Mouse (Mus musculus) spleen, adult 2 months (tissue): ENCODE results near the gene Plppr1. TPM values are rescaled to one million over a fixed set of nuclear protein-coding genes. Genes with fewer than 3 reads are reported as not detected.

Source experiments
- DNase-seq, 2 experiments: peaks; one replicate each; pipeline versions ENCODE4 v3.0.0 to v3.0.0-alpha.2; 2012 to 2021; ENCODE audit warnings: low spot score in 2 of 2, low read depth in 1 of 2
- H3K27ac ChIP-seq: fragments of 200-500 bp; 2 replicates; pipeline ENCODE4 v1.5.1; 2012; ENCODE audit warnings: low read length, inconsistent platforms; ENCODE audit not compliant: insufficient read depth
- H3K27me3 ChIP-seq: fragments of 200-500 bp; 2 replicates; pipeline ENCODE4 v1.6.1; 2012; ENCODE audit warnings: mild to moderate bottlenecking, moderate library complexity, low read length, inconsistent platforms; ENCODE audit not compliant: control insufficient read depth, insufficient read depth
- H3K36me3 ChIP-seq: fragments of 200-500 bp; 2 replicates; pipeline ENCODE4 v1.6.1; 2012; ENCODE audit warnings: mild to moderate bottlenecking, low read length, inconsistent platforms; ENCODE audit not compliant: control insufficient read depth, insufficient read depth
- H3K4me1 ChIP-seq: fragments of 200-500 bp; 2 replicates; pipeline ENCODE4 v1.6.1; 2011; ENCODE audit warnings: inconsistent platforms; ENCODE audit not compliant: control insufficient read depth, insufficient read depth, insufficient read length
- H3K4me3 ChIP-seq: fragments of 200-500 bp; 2 replicates; pipeline ENCODE4 v1.5.1; 2011; ENCODE audit warnings: mild to moderate bottlenecking, inconsistent platforms; ENCODE audit not compliant: insufficient read depth, insufficient read length; ENCODE audit errors: extremely low read depth
- CTCF ChIP-seq: fragments of 200-500 bp; IDR thresholded peaks from 2 replicates; pipeline ENCODE4 v1.5.1; 2011; ENCODE audit warnings: mild to moderate bottlenecking, inconsistent platforms; ENCODE audit not compliant: insufficient read depth, insufficient read length, insufficient replicate concordance; ENCODE audit errors: extremely low read depth
- POLR2A ChIP-seq: fragments of 200-500 bp; IDR thresholded peaks from 2 replicates; pipeline ENCODE4 v1.6.1; 2011; ENCODE audit warnings: low read depth, low read length, inconsistent platforms
- WGBS: fragments of 180-500 bp; shearing (Covaris S2); methylation state at CpG from one replicate; pipeline ENCODE4 v1.1.7; 2018; 5-methylcytosine and 5-hydroxymethylcytosine counted together
- polyA plus RNA-seq: library from polyadenylated mRNA; depleted of rRNA; stranded (reverse); fragments of >200 nt; gene quantifications from 2 replicates; pipeline ENCODE4 v1.2.3, GENCODE M21; 2012

The Plppr1 gene
- polyA plus RNA-seq, 1 experiment: 0.16 TPM

DNA sequence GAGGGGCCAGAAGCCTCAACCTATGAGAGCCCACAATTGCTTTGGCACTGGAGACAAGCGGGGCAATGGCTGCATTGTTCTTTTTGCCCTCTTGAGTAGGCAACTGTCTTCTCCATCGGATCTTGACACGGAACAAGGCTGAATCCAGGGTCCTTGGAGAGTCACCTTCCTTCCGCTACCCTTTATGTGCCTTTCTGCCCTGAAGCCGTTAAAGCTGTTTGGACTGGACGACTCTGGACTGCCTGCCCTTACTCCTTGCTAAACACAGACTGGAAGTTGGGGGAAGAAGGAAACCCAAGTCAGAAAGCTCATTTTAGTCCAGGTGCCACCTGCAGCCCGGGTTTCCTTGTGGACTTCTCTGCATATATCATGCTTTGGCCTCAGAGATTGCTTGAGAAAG, 516 bp upstream of the Plppr1 start:
- no peak for DNase-seq
- WGBS: 25% methylated on average over 7 of the region's 7 CpGs
- TF ChIP-seq POLR2A (no peak), CTCF (no peak)
- Histone ChIP-seq H3K27ac (no peak overlapping the region), H3K27me3 (no peaks in the 10 kb centered on the region; the same call in 1 of the 2 replicates), H3K4me1 (no peaks in the 10 kb centered on the region), H3K36me3 (no peaks in the 10 kb centered on the region), H3K4me3 (no peak overlapping the region)

DNA sequence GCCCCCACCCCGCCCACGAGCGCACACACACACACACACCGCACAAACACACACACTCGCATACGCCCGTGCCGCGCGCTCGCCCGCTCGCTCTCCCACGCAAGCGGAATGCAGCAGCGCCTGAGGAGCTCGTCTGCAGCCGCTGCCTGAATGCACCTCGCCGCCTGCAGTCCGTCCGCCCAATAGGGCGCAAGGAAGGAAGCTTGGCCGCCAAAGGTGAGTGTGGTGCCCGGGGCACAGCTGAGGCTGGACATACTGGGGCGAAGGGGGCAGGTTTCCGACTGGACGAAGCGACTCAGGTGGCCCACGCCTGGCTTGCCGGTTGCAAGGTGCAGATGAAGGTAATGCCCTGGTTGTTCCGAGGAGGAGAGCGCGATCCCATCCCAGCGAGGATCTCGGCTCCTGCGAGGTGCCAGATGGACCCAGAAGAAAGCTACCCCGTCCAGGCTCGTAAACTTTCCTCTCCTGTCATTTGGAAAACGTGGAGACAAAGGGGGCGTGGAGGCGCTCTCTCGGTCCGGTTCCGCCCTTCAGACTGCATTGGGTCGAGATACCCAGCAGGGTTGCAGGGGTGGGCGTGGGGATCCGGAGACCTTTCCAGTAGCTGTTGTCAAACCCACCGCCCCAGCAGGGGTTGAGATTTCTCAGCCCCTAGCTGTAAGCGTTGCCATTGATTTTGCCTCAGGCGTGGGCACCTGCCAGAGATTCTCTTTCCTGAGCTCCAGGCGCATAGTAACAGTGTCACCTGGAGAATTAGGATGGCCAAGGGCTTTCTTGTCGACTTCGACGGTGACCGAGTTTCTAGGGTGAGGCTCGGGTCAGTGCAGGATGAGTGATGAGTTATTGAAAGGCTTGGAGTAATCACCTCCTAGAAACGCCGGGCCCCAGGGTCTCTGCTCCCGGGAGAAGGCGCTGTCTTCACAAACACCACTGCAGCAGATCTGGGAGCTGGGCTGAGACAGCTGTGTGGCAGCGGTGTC, 619 bp downstream of the Plppr1 start:
- Histone ChIP-seq H3K4me3 (peak overlapping the region; percentile 1; the same call in 1 of the 2 replicates), H3K27me3 (no peaks in the 10 kb centered on the region; the same call in 1 of the 2 replicates), H3K27ac (no peak overlapping the region), H3K36me3 (no peaks in the 10 kb centered on the region), H3K4me1 (no peaks in the 10 kb centered on the region)
- TF ChIP-seq CTCF (no peak), POLR2A (no peak)
- DNase-seq: no peak
- WGBS: 5% methylated on average over 61 of the region's 62 CpGs

DNA sequence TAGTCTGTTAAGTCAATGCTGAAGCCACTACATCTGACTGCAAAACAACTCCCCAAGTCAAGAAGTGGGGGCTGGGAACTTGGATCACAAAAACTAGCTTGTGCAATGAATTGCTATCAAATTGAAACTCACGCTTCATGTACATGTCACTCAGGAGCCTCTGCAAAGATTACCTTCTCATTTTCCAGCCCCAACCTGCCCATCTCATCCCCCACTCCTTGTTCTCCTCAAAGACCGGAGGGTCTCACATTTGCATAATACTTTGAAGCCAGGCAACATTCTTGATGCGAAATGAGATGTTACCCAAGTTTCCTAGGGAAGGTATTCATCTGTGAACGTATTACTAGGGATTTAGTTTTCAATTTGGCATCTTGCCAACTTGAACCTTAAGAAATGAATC, 10.4 kb downstream of the Plppr1 start:
- H3K27ac ChIP-seq: no peak overlapping the region
- no peaks in the 10 kb centered on the region for H3K27me3 ChIP-seq
- H3K36me3 ChIP-seq: no peaks in the 10 kb centered on the region
- no peak overlapping the region for H3K4me3 ChIP-seq
- TF ChIP-seq POLR2A (no peak), CTCF (no peak)
- DNase-seq: no peak
- WGBS: 85% methylated on average over 4 of the region's 4 CpGs
- H3K4me1 ChIP-seq: no peaks in the 10 kb centered on the region

DNA sequence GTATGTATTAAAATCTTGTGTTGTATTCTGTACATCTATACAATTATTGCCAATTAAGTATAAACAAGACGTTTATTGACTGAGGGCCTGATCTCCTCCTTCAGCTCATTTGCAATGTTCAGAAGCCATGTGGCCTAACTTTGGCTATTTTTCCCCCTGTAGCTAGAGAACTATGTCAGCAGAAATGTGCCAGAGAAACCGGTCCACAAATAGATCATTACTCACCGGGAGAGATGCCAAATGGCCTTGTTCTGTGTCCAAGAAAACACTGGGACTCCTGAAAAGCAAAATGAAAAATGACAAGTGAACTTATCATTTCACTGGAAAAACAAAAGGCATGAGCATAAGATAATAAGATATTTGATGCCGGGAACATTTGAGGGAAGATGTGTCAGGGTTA, 13.8 kb downstream of the Plppr1 start:
- Histone ChIP-seq H3K4me1 (no peaks in the 10 kb centered on the region), H3K27me3 (no peaks in the 10 kb centered on the region), H3K27ac (no peak overlapping the region), H3K36me3 (no peaks in the 10 kb centered on the region), H3K4me3 (no peak overlapping the region)
- WGBS: 83% methylated on average over 4 of the region's 4 CpGs
- no peak for DNase-seq
- TF ChIP-seq POLR2A (no peak), CTCF (no peak)

DNA sequence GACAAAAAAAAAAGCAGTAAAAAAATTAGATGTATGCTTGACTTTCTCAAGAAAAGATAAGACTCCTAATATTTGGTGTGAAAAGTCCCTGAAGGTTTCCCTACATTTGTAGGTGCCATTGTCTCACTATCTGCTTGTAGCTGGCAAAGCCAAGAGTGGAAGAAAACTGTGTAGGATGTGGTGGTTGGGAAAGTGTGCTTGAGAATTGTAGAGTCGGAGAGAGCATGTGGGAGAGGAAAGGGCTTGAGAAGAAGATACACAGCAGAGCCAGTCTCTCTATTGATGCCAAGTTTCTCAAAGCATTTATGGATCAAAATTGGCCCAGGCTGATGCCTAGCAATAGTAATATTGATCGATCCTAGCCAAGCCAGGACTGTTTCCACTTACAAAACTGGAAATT, 16.8 kb downstream of the Plppr1 start:
- Histone ChIP-seq H3K27ac (no peak overlapping the region), H3K4me3 (no peak overlapping the region), H3K36me3 (no peaks in the 10 kb centered on the region), H3K27me3 (no peaks in the 10 kb centered on the region), H3K4me1 (no peaks in the 10 kb centered on the region)
- DNase-seq: no peak
- WGBS: 88% methylated on average over 2 of the region's 2 CpGs
- no peak for TF ChIP-seq CTCF
- no peak for TF ChIP-seq POLR2A

DNA sequence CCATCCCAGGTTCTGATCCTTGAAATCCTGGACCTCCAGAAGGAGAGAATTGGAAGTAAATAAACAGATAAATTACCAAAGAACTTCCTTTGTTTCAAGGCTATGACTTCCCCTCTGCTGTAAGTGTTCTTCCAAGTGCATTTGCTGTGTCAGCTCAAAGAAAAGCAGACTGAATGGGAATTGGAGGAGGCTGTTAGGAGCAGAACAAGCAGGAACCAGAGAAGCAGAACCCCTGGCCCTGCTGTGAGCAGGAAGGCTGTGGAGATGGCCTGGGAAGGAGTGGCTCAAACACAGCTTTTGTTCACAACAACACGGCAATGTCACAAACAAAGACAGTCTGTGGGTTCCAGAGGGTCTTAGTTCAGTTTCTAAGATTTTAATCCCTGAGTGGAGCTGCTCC, 20.3 kb downstream of the Plppr1 start:
- H3K27me3 ChIP-seq: no peaks in the 10 kb centered on the region
- DNase-seq: no peak
- H3K27ac ChIP-seq: no peak overlapping the region
- no peaks in the 10 kb centered on the region for H3K36me3 ChIP-seq
- no peaks in the 10 kb centered on the region for H3K4me1 ChIP-seq
- H3K4me3 ChIP-seq: no peak overlapping the region
- TF ChIP-seq CTCF (no peak), POLR2A (no peak)
- 63% methylated on average over 1 of the region's 1 CpGs for WGBS

DNA sequence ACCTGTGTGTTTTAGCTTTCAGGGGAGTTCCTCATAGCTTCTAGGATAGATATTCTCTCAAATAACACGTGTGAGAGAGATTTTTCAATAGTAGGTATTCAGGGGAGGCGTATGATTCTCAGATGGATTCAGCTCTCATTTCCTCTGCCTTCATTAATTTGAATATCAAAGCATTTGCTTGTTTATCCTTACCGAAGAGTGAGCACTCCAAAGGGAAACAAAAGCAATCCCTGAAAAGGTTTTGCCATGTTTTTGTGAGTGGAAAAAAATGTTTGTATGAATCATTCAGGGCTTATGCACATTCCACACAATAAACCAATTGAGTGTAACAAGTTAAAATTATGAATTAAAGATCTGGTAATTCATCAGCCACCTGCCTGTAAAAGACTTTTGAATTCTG, 29.1 kb downstream of the Plppr1 start:
- H3K27ac ChIP-seq: no peak overlapping the region
- no peaks in the 10 kb centered on the region for H3K4me1 ChIP-seq
- no peaks in the 10 kb centered on the region for H3K27me3 ChIP-seq
- TF ChIP-seq CTCF: no peak
- no peak for TF ChIP-seq POLR2A
- WGBS: 63% methylated on average over 3 of the region's 3 CpGs
- no peak for DNase-seq
- H3K4me3 ChIP-seq: no peak overlapping the region
- no peaks in the 10 kb centered on the region for H3K36me3 ChIP-seq
